Mouse (Mus musculus): Measurements from ENCODE around the gene Cyp46a1. TPM values are rescaled to one million over a fixed set of nuclear protein-coding genes. Genes with fewer than 3 reads are reported as not detected.

Cyp46a1 gene
- total and polyA plus RNA-seq, 3 experiments: not detected

GRCm38 (mm10) chr12:108310041-108310440, 24.1 kb upstream of the Cyp46a1 start:
- Histone ChIP-seq H3K27me3 (ENCODE audit: control insufficient read depth in 1 of 2, insufficient read depth in 2 of 2, low read length in 2 of 2) (no peaks in the 10 kb centered on the region), H3K9ac (ENCODE audit: control insufficient read depth, low read depth, low read length, poor library complexity, severe bottlenecking) (no peak overlapping the region), H3K27ac (ENCODE audit: control insufficient read depth, low read depth, low read length) (no peak overlapping the region), H3K36me3 (ENCODE audit: control insufficient read depth in 1 of 2, insufficient read depth in 2 of 2, low read length in 2 of 2) (no peaks in the 10 kb centered on the region), H3K9me3 (replicated peaks; ENCODE audit: insufficient read depth, low read length) (no peaks in the 10 kb centered on the region), H3K79me2 (ENCODE audit: control insufficient read depth, insufficient read depth, low read length, poor library complexity) (no peaks in the 10 kb centered on the region), H3K4me1 (ENCODE audit: control insufficient read depth in 1 of 2, insufficient read depth in 2 of 2, low read length in 2 of 2) (no peaks in the 10 kb centered on the region), H3K4me3 (ENCODE audit: control insufficient read depth in 1 of 2, insufficient read depth in 1 of 2, low read depth in 2 of 2, low read length in 2 of 2) (no peak overlapping the region)
- TF ChIP-seq ZC3H11A (IDR thresholded peaks at IDR 0.05; ENCODE audit: low read depth, low read length) (no peak), TCF12 (IDR thresholded peaks at IDR 0.05; ENCODE audit: low read depth, low read length) (no peak)
- no peak for DNase-seq (ENCODE audit: low read depth, low spot score)

DNA sequence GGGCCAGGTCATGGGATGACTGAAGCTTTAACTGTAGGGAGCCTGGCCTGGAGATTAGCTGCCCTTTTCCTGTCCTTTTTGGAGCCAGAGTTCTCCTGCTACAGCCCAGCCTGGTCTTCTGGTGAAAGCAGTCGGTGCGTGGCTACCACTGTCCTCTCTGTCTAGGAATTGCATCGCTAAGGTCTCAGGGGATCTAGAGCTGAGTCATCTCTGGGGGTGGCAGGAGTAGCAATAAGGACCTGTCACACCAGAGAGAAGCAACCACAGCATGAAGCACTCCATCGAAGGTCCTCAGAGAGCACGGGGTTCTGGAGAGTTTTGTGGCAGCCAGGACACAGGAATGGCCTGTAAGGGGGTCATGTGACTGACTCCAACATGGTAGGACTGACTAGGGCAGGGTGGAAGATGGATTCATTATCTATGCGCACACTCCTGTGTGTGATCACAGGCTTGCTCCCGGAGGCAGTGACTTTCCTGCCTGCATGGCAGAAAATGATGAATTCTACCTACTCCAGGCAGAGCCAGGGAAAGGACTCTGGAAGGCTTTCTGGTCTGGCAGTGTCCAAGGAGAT, 23.6 kb upstream of the Cyp46a1 start:
- H3K27me3 ChIP-seq (ENCODE audit: control insufficient read depth in 1 of 2, insufficient read depth in 2 of 2, low read length in 2 of 2): no peaks in the 10 kb centered on the region
- no peak for DNase-seq (ENCODE audit: low read depth, low spot score)
- TF ChIP-seq GATA1 (IDR thresholded peaks at IDR 0.05; ENCODE audit: low read depth, low read length) (no peak), USF2 (IDR thresholded peaks at IDR 0.05; ENCODE audit: borderline replicate concordance in 1 of 2, insufficient read depth in 1 of 2, low read depth in 1 of 2, low read length in 2 of 2) (no peak), RCOR1 (IDR thresholded peaks at IDR 0.05; ENCODE audit: low read depth, low read length) (no peak), POLR2AphosphoS2 (IDR thresholded peaks at IDR 0.05; ENCODE audit: low read length) (no peak), POLR2AphosphoS5 (IDR thresholded peaks at IDR 0.05; ENCODE audit: borderline replicate concordance, low read depth, low read length) (no peak), ZKSCAN1 (IDR thresholded peaks at IDR 0.05; ENCODE audit: low read depth, low read length) (no peak), ZNF384 (IDR thresholded peaks at IDR 0.05; ENCODE audit: low read depth, low read length) (no peak), ETS1 (IDR thresholded peaks at IDR 0.05; ENCODE audit: low read depth, low read length) (no peak), TCF12 (IDR thresholded peaks at IDR 0.05; ENCODE audit: low read depth, low read length) (no peak), KAT2A (conservative IDR thresholded peaks at IDR 0.05; ENCODE audit: low read depth, low read length) (no peak), MAFK (IDR thresholded peaks at IDR 0.05; ENCODE audit: borderline replicate concordance, low read depth, low read length) (no peak), BHLHE40 (IDR thresholded peaks at IDR 0.05; ENCODE audit: borderline replicate concordance, low read depth, low read length) (no peak)

DNA sequence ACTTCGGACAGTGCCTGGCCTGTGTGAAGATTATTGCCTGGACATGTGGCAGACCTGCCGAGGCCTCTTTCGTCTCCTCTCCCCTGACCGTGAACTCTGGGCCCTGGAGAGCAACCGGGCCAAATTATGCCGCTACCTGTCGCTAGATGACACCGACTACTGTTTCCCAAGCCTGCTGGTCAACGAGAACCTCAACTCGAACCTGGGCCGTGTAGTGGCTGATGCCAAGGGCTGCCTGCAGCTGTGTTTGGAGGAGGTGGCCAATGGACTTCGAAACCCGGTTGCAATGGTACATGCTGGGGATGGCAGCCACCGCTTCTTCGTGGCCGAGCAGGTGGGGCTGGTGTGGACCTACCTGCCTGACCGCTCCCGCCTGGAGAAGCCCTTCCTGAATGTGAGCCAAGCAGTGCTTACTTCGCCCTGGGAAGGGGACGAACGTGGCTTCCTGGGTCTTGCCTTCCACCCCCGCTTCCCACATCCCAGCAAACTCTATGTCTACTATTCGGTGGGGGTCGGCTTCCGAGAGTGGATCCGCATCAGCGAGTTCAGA, 22.4 kb upstream of the Cyp46a1 start:
- Histone ChIP-seq H3K4me3 (ENCODE audit: control insufficient read depth in 1 of 2, insufficient read depth in 1 of 2, low read depth in 2 of 2, low read length in 2 of 2) (no peak overlapping the region), H3K9me3 (replicated peaks; ENCODE audit: insufficient read depth, low read length) (no peaks in the 10 kb centered on the region), H3K79me2 (ENCODE audit: control insufficient read depth, insufficient read depth, low read length, poor library complexity) (no peaks in the 10 kb centered on the region), H3K9ac (ENCODE audit: control insufficient read depth, low read depth, low read length, poor library complexity, severe bottlenecking) (no peak overlapping the region), H3K27ac (ENCODE audit: control insufficient read depth, low read depth, low read length) (no peak overlapping the region), H3K4me1 (ENCODE audit: control insufficient read depth in 1 of 2, insufficient read depth in 2 of 2, low read length in 2 of 2) (no peaks in the 10 kb centered on the region), H3K27me3 (ENCODE audit: control insufficient read depth in 1 of 2, insufficient read depth in 2 of 2, low read length in 2 of 2) (no peaks in the 10 kb centered on the region), H3K36me3 (ENCODE audit: control insufficient read depth in 1 of 2, insufficient read depth in 2 of 2, low read length in 2 of 2) (no peaks in the 10 kb centered on the region)
- no peak for TF ChIP-seq GATA1 (IDR thresholded peaks at IDR 0.05; ENCODE audit: low read depth, low read length)
- no peak for TF ChIP-seq E2F4 (IDR thresholded peaks at IDR 0.05; ENCODE audit: borderline replicate concordance, low read depth, low read length)
- no peak for TF ChIP-seq NELFE (IDR thresholded peaks at IDR 0.05; ENCODE audit: low read depth, low read length)
- no peak for TF ChIP-seq CHD1 (IDR thresholded peaks at IDR 0.05; ENCODE audit: low read depth, low read length)
- no peak for TF ChIP-seq USF1 (IDR thresholded peaks at IDR 0.05; ENCODE audit: low read depth, low read length)
- no peak for TF ChIP-seq SMC3 (IDR thresholded peaks at IDR 0.05; ENCODE audit: low read depth, low read length)
- no peak for TF ChIP-seq ZC3H11A (IDR thresholded peaks at IDR 0.05; ENCODE audit: low read depth, low read length)
- TF ChIP-seq RCOR1 (IDR thresholded peaks at IDR 0.05; ENCODE audit: low read depth, low read length): no peak
- no peak for TF ChIP-seq TAL1 (IDR thresholded peaks at IDR 0.05; ENCODE audit: low read length)
- no peak for TF ChIP-seq MEF2A (IDR thresholded peaks at IDR 0.05; ENCODE audit: extremely low read depth, insufficient replicate concordance, low read depth, low read length, poor library complexity, severe bottlenecking)
- TF ChIP-seq SIN3A (IDR thresholded peaks at IDR 0.05; ENCODE audit: low read length): no peak
- no peak for TF ChIP-seq POLR2AphosphoS5 (IDR thresholded peaks at IDR 0.05; ENCODE audit: borderline replicate concordance, low read depth, low read length)
- TF ChIP-seq ZMIZ1 (IDR thresholded peaks at IDR 0.05; ENCODE audit: low read depth, low read length): no peak
- no peak for TF ChIP-seq BHLHE40 (IDR thresholded peaks at IDR 0.05; ENCODE audit: borderline replicate concordance, low read depth, low read length)
- no peak for TF ChIP-seq MYC (IDR thresholded peaks at IDR 0.05; ENCODE audit: low read depth, low read length)
- TF ChIP-seq USF2 (IDR thresholded peaks at IDR 0.05; ENCODE audit: borderline replicate concordance in 1 of 2, insufficient read depth in 1 of 2, low read depth in 1 of 2, low read length in 2 of 2): no peak
- DNase-seq (ENCODE audit: low read depth, low spot score): no peak

More for the DNA sequence above, 23.6 kb upstream of the Cyp46a1 start:
- no peak overlapping the region for H3K27ac ChIP-seq (ENCODE audit: control insufficient read depth, low read depth, low read length)
- no peak overlapping the region for H3K4me3 ChIP-seq (ENCODE audit: control insufficient read depth in 1 of 2, insufficient read depth in 1 of 2, low read depth in 2 of 2, low read length in 2 of 2)
- no peaks in the 10 kb centered on the region for H3K79me2 ChIP-seq (ENCODE audit: control insufficient read depth, insufficient read depth, low read length, poor library complexity)
- H3K9me3 ChIP-seq (replicated peaks; ENCODE audit: insufficient read depth, low read length): no peaks in the 10 kb centered on the region
- H3K9ac ChIP-seq (ENCODE audit: control insufficient read depth, low read depth, low read length, poor library complexity, severe bottlenecking): no peak overlapping the region
- no peaks in the 10 kb centered on the region for H3K36me3 ChIP-seq (ENCODE audit: control insufficient read depth in 1 of 2, insufficient read depth in 2 of 2, low read length in 2 of 2)
- no peaks in the 10 kb centered on the region for H3K4me1 ChIP-seq (ENCODE audit: control insufficient read depth in 1 of 2, insufficient read depth in 2 of 2, low read length in 2 of 2)

All from MEL (cell line).